Mouse (Mus musculus) heart, embryonic 11.5 days (tissue): ENCODE data around the gene Fam102b. TPM values are rescaled to one million over a fixed set of nuclear protein-coding genes. Genes with fewer than 3 reads are reported as not detected.
A peak's percentile ranks its signal among the peaks of the same experiment; 100 is the strongest.

Experiments
- ATAC-seq: fragments of 200-750 bp; cut with Nextera tagmentation; replicated peaks from 2 replicates; pipeline ENCODE4 v1.8.0; 2017; ENCODE audit warnings: moderate library complexity; ENCODE audit not compliant: insufficient number of reproducible peaks, low FRiP score, low TSS enrichment
- H3K27ac ChIP-seq: fragments of 300-500 bp; sonication (generic); 2 replicates; pipeline ENCODE4 v1.5.1; 2014; ENCODE audit warnings: mild to moderate bottlenecking, low read depth, low read length
- H3K27me3 ChIP-seq: fragments of 300-500 bp; sonication (generic); 2 replicates; pipeline ENCODE4 v1.6.1; 2014; ENCODE audit warnings: mild to moderate bottlenecking, low read length, mixed read lengths; ENCODE audit not compliant: control insufficient read depth, insufficient read depth
- H3K36me3 ChIP-seq: fragments of 300-500 bp; sonication (generic); 2 replicates; pipeline ENCODE4 v1.6.1; 2014; ENCODE audit warnings: mild to moderate bottlenecking, low read length, moderate library complexity, mixed read lengths; ENCODE audit not compliant: control insufficient read depth, insufficient read depth
- H3K4me1 ChIP-seq: fragments of 300-500 bp; sonication (generic); 2 replicates; pipeline ENCODE4 v1.6.1; 2014; ENCODE audit warnings: low read length; ENCODE audit not compliant: control insufficient read depth, insufficient read depth
- H3K4me2 ChIP-seq: fragments of 300-500 bp; sonication (generic); 2 replicates; pipeline ENCODE4 v1.6.1; 2014; ENCODE audit warnings: mild to moderate bottlenecking, moderate library complexity
- H3K4me3 ChIP-seq: fragments of 300-500 bp; sonication (generic); 2 replicates; pipeline ENCODE4 v1.5.1; 2014; ENCODE audit warnings: low read depth, low read length
- H3K9ac ChIP-seq: fragments of 300-500 bp; sonication (generic); 2 replicates; pipeline ENCODE4 v1.6.1; 2014; ENCODE audit warnings: mild to moderate bottlenecking, low read depth, low read length, moderate library complexity
- H3K9me3 ChIP-seq: fragments of 300-500 bp; sonication (generic); replicated peaks from 2 replicates; pipeline ENCODE4 v1.6.1; 2016; ENCODE audit warnings: low read length; ENCODE audit not compliant: control insufficient read depth
- WGBS: fragments of 180-500 bp; shearing (Covaris S2); extraction: QIAGEN DNeasy Blood & Tissue Kit; methylation state at CpG from one replicate; pipeline ENCODE4 v1.1.7; 2014; ENCODE audit not compliant: insufficient replicate concordance; 5-methylcytosine and 5-hydroxymethylcytosine counted together
- polyA plus RNA-seq: library from polyadenylated mRNA; unstranded; fragments of >200 nt; fragmentation: Nextera tagmentation; extraction: Ambion mirVana; gene quantifications from 2 replicates; pipeline ENCODE4 v1.2.1, GENCODE M21; 2014

Gene Fam102b
- polyA plus RNA-seq, 1 experiment from 2014 or later, result 7.9 TPM

DNA sequence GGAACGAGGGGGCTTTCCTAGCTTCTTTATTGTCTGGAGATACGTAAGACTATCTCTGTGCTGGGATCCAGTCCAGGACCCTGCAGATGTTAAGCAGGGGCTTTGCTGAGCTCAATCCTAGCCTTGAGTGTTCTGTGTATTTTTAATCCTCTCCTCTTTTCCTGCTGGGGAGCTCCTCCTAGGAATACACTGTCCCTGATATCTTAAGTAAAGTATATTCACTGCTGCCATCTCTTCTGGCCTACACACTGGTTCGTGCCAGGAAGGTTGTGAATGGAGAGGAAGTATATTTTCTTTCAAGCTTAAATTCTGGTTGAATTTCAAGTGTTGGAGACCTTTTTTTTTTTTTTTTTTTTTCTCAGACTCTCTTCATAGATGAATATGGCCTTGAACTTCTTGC lies 64.1 kb downstream of the Fam102b start:
- no peak for ATAC-seq
- no peaks in the 10 kb centered on the region for H3K9me3 ChIP-seq
- no peak overlapping the region for H3K9ac ChIP-seq
- 79% methylated on average over 3 of the region's 3 CpGs for WGBS
- H3K36me3 ChIP-seq, result no peaks in the 10 kb centered on the region
- H3K4me3 ChIP-seq, result no peak overlapping the region
- no peak overlapping the region for H3K4me2 ChIP-seq
- no peaks in the 10 kb centered on the region; the same call in 1 of the 2 replicates for H3K4me1 ChIP-seq
- H3K27me3 ChIP-seq, result no peaks in the 10 kb centered on the region
- H3K27ac ChIP-seq, result no peak overlapping the region

DNA sequence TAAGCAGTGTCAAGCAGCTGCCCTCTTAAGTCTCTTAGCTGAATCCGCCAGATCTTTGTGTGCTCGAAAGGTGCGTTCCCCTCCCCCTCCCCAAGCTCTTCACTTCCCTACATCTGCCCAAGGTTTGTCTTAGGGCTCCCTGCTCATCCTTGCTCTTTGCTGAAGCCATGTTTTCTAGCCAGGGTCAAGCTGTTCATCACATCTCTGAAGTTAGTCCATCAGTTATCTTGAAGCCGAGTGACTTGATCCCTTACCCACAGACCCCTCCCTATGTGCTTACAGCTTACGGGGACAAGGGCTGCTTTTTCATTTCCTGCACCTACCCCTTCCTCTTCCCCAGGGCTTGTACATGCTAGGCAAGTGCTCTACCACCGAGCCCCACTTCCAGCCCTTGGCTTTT lies 65.8 kb downstream of the Fam102b start:
- no peaks in the 10 kb centered on the region; the same call in 1 of the 2 replicates for H3K4me1 ChIP-seq
- 0 out of 2 replicates have a peak overlapping the region, but pooled peaks have one; percentile 3 for H3K9ac ChIP-seq
- no peak overlapping the region for H3K27ac ChIP-seq
- WGBS, result 45% methylated on average over 6 of the region's 6 CpGs
- H3K36me3 ChIP-seq, result no peaks in the 10 kb centered on the region
- H3K9me3 ChIP-seq, result no peaks in the 10 kb centered on the region
- no peaks in the 10 kb centered on the region for H3K27me3 ChIP-seq
- peak overlapping the region; percentile 17; the same call in 1 of the 2 replicates for H3K4me2 ChIP-seq
- H3K4me3 ChIP-seq, result no peak overlapping the region
- no peak for ATAC-seq

DNA sequence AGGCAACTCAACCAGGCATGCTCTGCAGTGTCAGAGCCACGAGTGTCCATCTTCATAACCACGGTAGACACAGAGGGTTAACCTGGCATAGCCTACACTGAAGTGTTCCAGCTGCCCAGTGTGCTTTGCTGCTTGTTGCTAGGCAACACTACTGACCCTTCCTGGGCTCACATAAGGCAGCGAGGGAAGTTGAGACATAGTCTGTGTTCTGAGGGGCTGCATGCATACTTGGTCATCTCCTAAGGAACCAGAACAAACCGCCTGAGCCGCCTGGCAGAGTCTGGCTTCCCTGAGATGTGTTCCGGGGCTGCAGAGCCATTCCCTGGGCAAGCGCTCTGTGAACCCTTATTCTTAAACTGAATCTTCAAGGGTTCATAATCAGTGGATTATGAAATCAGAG lies 66.2 kb downstream of the Fam102b start:
- Histone ChIP-seq H3K4me2 (peak overlapping the region; percentile 17), H3K36me3 (no peaks in the 10 kb centered on the region), H3K27ac (no peak overlapping the region), H3K4me1 (no peaks in the 10 kb centered on the region; the same call in 1 of the 2 replicates), H3K9ac (0 out of 2 replicates have a peak overlapping the region, but pooled peaks have one; percentile 3), H3K4me3 (no peak overlapping the region), H3K27me3 (no peaks in the 10 kb centered on the region), H3K9me3 (no peaks in the 10 kb centered on the region)
- no peak for ATAC-seq
- WGBS, result 53% methylated on average over 7 of the region's 7 CpGs

DNA sequence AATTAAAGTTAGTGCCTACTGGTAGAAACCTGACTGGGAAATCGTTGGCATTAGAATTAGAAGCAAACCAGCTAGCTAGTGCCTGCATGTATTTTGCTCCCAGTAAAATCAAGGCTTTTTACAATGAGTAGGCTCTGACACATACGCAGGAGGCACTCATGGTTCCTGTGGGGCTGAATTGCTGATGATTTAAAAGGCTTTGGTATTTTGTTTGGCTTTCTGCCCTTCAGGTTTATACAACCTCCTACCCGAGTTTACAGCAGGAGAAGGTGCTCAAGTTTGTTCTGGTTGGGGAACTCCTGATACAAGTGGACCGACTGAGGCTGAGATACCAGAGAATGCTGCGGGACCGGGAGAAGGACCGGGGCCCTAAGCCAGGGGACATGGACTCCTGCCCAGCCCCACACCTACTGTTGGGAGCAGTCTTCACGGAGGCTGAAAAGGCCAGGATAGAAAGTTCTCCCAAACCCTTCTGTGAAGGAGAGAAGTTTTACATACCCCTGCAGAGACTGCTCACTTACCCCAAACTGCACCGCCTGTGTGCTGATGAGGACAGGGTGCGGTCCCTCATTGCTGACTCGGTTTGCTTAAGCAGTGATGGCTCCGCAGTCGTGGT lies 67.6 kb downstream of the Fam102b start:
- H3K27ac ChIP-seq, result no peak overlapping the region
- no peak overlapping the region for H3K4me2 ChIP-seq
- no peaks in the 10 kb centered on the region for H3K27me3 ChIP-seq
- H3K36me3 ChIP-seq, result no peaks in the 10 kb centered on the region
- 64% methylated on average over 13 of the region's 13 CpGs for WGBS
- H3K4me1 ChIP-seq, result no peaks in the 10 kb centered on the region; the same call in 1 of the 2 replicates
- no peak overlapping the region for H3K4me3 ChIP-seq
- no peak for ATAC-seq
- no peak overlapping the region for H3K9ac ChIP-seq
- no peaks in the 10 kb centered on the region for H3K9me3 ChIP-seq

DNA sequence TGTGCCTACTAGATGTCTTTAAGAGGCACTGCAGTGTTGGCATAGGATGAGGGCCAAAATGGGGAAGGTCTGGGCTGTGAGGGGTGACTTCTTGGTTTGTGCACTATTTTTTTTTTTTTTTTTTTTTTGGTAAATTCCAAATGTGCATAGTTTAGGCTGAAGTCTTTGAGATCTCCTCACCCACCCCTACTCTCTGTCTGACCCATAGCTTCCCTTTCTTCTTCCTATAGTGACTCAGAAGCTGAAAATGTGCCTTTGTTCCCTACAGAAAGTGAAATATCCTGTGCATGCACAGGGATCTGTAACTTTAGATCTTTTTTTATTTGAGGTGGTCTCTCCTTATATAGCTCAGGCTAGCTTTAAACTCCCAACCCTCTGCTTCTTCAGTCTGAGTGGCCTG lies 69.4 kb downstream of the Fam102b start:
- Histone ChIP-seq H3K4me3 (no peak overlapping the region), H3K36me3 (no peaks in the 10 kb centered on the region), H3K4me1 (peaks cover 2% of the 10 kb centered on the region; the same call in 1 of the 2 replicates), H3K9ac (no peak overlapping the region), H3K27me3 (no peaks in the 10 kb centered on the region), H3K4me2 (no peak overlapping the region), H3K9me3 (no peaks in the 10 kb centered on the region), H3K27ac (no peak overlapping the region)
- no peak for ATAC-seq

DNA sequence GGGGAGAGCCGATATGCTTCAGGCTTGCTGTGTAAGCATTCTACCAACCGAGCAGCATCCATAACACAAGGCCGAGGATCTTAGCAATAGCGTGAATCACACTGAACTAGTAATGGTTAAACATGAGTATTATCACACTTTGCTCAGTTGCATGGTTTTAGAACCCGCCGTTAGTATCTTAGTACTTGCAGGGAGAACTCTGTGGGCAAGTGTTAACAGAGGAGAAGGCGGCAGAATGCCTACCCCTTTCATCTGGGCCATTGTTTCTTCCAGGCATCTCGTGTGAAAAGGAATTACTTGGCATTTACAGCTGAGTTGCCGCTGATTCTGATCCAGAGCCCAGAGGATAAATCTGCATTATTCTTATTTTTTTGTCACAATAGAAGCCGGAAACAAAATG lies 86.4 kb downstream of the Fam102b start:
- H3K27ac ChIP-seq, result no peak overlapping the region
- H3K27me3 ChIP-seq, result no peaks in the 10 kb centered on the region
- H3K9ac ChIP-seq, result no peak overlapping the region
- no peaks in the 10 kb centered on the region for H3K9me3 ChIP-seq
- H3K4me2 ChIP-seq, result no peak overlapping the region
- no peaks in the 10 kb centered on the region for H3K4me1 ChIP-seq
- WGBS, result 86% methylated on average over 10 of the region's 10 CpGs
- H3K36me3 ChIP-seq, result no peaks in the 10 kb centered on the region
- no peak for ATAC-seq
- H3K4me3 ChIP-seq, result no peak overlapping the region

DNA sequence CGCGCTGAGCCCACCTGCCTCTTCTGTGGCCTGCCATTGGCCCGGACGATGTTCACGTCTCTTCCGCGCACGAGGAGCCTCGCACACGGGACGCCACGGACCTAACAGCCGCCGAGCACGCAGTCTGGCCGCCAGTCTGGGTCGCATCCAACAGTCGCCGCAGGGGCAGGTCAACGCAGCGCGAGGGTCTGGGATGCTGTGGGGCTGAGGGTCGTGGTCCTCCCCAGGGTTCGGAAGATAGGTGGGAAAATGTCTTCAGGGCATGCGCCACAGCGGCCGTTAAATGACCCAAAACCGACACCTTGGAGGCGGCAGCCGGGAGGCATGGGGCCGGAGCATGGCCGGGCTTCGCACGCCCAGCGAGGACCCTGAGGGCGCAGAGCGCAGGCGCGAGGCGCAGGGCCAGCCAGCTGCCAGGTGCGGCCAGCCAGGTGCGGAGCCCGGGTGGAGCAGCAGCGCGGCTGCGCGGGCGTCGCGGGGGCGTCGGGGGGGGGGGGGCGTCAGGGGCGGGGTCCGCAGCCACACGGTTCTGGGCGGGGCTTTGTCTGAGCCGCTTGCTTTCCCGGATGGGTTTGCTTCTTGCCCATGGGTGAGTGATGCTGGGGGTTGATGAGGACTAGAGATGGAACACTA lies 87.3 kb downstream of the Fam102b start, which contains the start of gene Gm9857:
Gene Gm9857, minus strand, starts transcription at position 445 of the 633 bp plus-strand sequence.
- Histone ChIP-seq H3K9me3 (no peaks in the 10 kb centered on the region), H3K27ac (no peak within 1 kb of the TSS), H3K4me1 (no peaks in the 10 kb centered on the region), H3K27me3 (no peaks in the 10 kb centered on the region), H3K4me2 (peak within 1 kb of the TSS; percentile 63), H3K36me3 (no peaks in the 10 kb centered on the region), H3K9ac (no peak within 1 kb of the TSS), H3K4me3 (peak within 1 kb of the TSS; percentile 20)
- ATAC-seq, result peak; percentile 39; the same call in 1 of the 2 replicates
- 43% methylated on average over 48 of the region's 59 CpGs for WGBS

DNA sequence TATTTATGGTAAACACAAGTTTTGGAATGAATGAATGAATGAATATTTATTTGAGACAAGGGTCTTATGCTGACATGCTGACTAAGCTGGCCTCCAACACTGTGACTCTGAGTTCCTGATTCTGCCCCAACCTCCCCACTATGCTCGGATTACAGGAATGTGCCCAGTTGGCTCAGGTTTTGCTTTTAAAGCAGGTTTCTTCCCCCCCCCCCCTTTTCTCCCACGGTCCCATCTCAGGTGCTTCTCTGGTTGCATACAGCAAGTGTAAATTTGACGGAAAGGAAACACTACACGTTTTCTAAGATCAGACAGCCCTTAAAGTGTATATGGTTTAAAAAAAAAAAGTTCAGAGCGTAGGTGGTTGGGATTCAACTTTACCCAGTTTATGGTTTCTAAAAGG lies 87.8 kb downstream of the Fam102b start, which contains the start of gene Henmt1:
Gene Henmt1, plus strand, starts transcription at position 301 of the 400 bp plus-strand sequence.
- no peak within 1 kb of the TSS for H3K9ac ChIP-seq

More for the DNA sequence above, 87.8 kb downstream of the Fam102b start, which contains the start of gene Henmt1:
- no peaks in the 10 kb centered on the region for H3K27me3 ChIP-seq
- no peak within 1 kb of the TSS for H3K27ac ChIP-seq
- WGBS, result 73% methylated on average over 5 of the region's 5 CpGs
- ATAC-seq, result no peak
- H3K4me2 ChIP-seq, result peak within 1 kb of the TSS; percentile 63
- H3K4me1 ChIP-seq, result no peaks in the 10 kb centered on the region
- H3K4me3 ChIP-seq, result peak within 1 kb of the TSS; percentile 20
- H3K36me3 ChIP-seq, result no peaks in the 10 kb centered on the region
- no peaks in the 10 kb centered on the region for H3K9me3 ChIP-seq
